Comparison of ENCODE assay signal across 8 mouse cellular contexts in genomic region chr2:73484561-73485235, GRCm38 (mm10). TPM values are rescaled to one million over a fixed set of nuclear protein-coding genes. Genes with fewer than 3 reads are reported as not detected.
DNase-seq lines count a peak whose midpoint lies in the region; ATAC-seq and TF ChIP-seq lines count a peak whose summit lies in the region.

No protein-coding gene starts in this region.

- H3K9me3 ChIP-seq in kidney, embryonic 16.5 days (ENCODE audit: low read length), result no peaks in the 10 kb centered on the region
- no peaks in the 10 kb centered on the region for H3K9me3 ChIP-seq in hindbrain, postnatal 0 days (ENCODE audit: low read length)
- no peaks in the 10 kb centered on the region for H3K9me3 ChIP-seq in megakaryocyte, embryonic 14.5 days

- no peak for DNase-seq in kidney, adult 8-10 months
- DNase-seq in hindbrain, postnatal 0 days (ENCODE audit: low spot score), result no peak
- DNase-seq in c-Kit-positive CD71-positive TER-119-positive erythroid progenitor cells, embryonic 14.5 days (ENCODE audit: low spot score), result no peak
- no peak for DNase-seq in cerebellum, adult 11-12 months

- H3K4me3 ChIP-seq in kidney, embryonic 16.5 days (ENCODE audit: low read length), result peak overlapping the region; percentile 32
- H3K4me3 ChIP-seq in brown adipose tissue, adult 24 weeks (ENCODE audit: insufficient read depth, low read depth, low read length), result peak overlapping the region; percentile 46
- H3K4me3 ChIP-seq in hindbrain, postnatal 0 days (ENCODE audit: low read length), result no peak overlapping the region
- peak overlapping the region; percentile 94 for H3K4me3 ChIP-seq in megakaryocyte, embryonic 14.5 days (replicated peaks)

- ATAC-seq in kidney, embryonic 16.5 days (ENCODE audit: low FRiP score, low TSS enrichment), result no peak; the same call in 1 of the 2 replicates
- ATAC-seq in hindbrain, postnatal 0 days, result no peak
- ATAC-seq in megakaryocyte-erythroid progenitor cell, adult 5-6 weeks (replicated peaks; ENCODE audit: low FRiP score, low TSS enrichment, poor library complexity, severe bottlenecking), result no peak

- no peaks in the 10 kb centered on the region for H3K36me3 ChIP-seq in kidney, embryonic 16.5 days (ENCODE audit: insufficient read depth, low read length)
- no peaks in the 10 kb centered on the region for H3K36me3 ChIP-seq in hindbrain, postnatal 0 days (ENCODE audit: insufficient read depth, low read length)
- H3K36me3 ChIP-seq in megakaryocyte, embryonic 14.5 days (replicated peaks; ENCODE audit: low read length), result peaks cover 59% of the 10 kb centered on the region

- H3K9ac ChIP-seq in kidney, embryonic 16.5 days (replicated peaks; ENCODE audit: low read length), result no peak overlapping the region; the same call in 1 of the 2 replicates
- no peak overlapping the region for H3K9ac ChIP-seq in hindbrain, postnatal 0 days (replicated peaks; ENCODE audit: low read length)

- TF ChIP-seq CTCF in hindbrain, postnatal 0 days (IDR thresholded peaks at IDR 0.05; ENCODE audit: low read depth), result no peak

- no peaks in the 10 kb centered on the region for H3K27me3 ChIP-seq in kidney, embryonic 16.5 days (ENCODE audit: insufficient read depth, low read length)
- no peaks in the 10 kb centered on the region for H3K27me3 ChIP-seq in hindbrain, postnatal 0 days (ENCODE audit: insufficient read depth, low read length)
- no peaks in the 10 kb centered on the region for H3K27me3 ChIP-seq in megakaryocyte, embryonic 14.5 days (replicated peaks)

- H3K4me1 ChIP-seq in kidney, embryonic 16.5 days (ENCODE audit: insufficient read depth, low read length), result peaks cover 8% of the 10 kb centered on the region
- peaks cover 14% of the 10 kb centered on the region for H3K4me1 ChIP-seq in brown adipose tissue, adult 24 weeks (ENCODE audit: control insufficient read depth, insufficient read depth, insufficient read length, low read length)
- no peaks in the 10 kb centered on the region for H3K4me1 ChIP-seq in hindbrain, postnatal 0 days (ENCODE audit: insufficient read depth, low read length)
- H3K4me1 ChIP-seq in megakaryocyte, embryonic 14.5 days, result peaks cover 84% of the 10 kb centered on the region

- H3K4me2 ChIP-seq in kidney, embryonic 16.5 days (replicated peaks; ENCODE audit: low read depth, low read length), result peak overlapping the region; percentile 39
- peak overlapping the region; percentile 30; the same call in 1 of the 2 replicates for H3K4me2 ChIP-seq in hindbrain, postnatal 0 days (ENCODE audit: low read depth, low read length)

- peak overlapping the region; percentile 64 for H3K27ac ChIP-seq in kidney, embryonic 16.5 days (ENCODE audit: low read length)
- peak overlapping the region; percentile 79 for H3K27ac ChIP-seq in brown adipose tissue, adult 24 weeks (replicated peaks; ENCODE audit: low read depth, low read length)
- H3K27ac ChIP-seq in hindbrain, postnatal 0 days, result no peak overlapping the region; the same call in 1 of the 2 replicates

- 33% methylated on average over 15 of the region's 15 CpGs for whole genome bisulfite sequencing in kidney, embryonic 16.5 days
- 69% methylated on average over 15 of the region's 15 CpGs for whole genome bisulfite sequencing in hindbrain, postnatal 0 days

RNA-seq across cellular contexts. Expression of gene Wipf1, which starts 44.8 kb away (rescaled TPM):
- 8.6 and 10.4 TPM in 2 replicates for polyA plus RNA-seq in kidney, embryonic 16.5 days (2015; fragmentation: Nextera tagmentation; extraction: Ambion mirVana)
- 7.1 and 8.0 TPM in 2 replicates for polyA plus RNA-seq in brown adipose tissue, adult 24 weeks (2012; ENCODE audit: insufficient read depth, insufficient read length, missing spikeins)
- total RNA-seq in hindbrain, postnatal 0 days (2014; rRNA removed), result 2.4 and 3.0 TPM in 2 replicates
- 2.6 TPM in 2 replicates for polyA plus RNA-seq in hindbrain, postnatal 0 days (2015; fragmentation: Nextera tagmentation; extraction: Ambion mirVana)
- polyA plus RNA-seq in megakaryocyte, embryonic 14.5 days (2012; ENCODE audit: insufficient read depth, low replicate concordance), result 310 and 704 TPM in 2 replicates
- total RNA-seq in megakaryocyte-erythroid progenitor cell, adult 5-6 weeks (2014; fragmentation: Nextera tagmentation), result 7.7 and 14.0 TPM in 2 replicates
- total RNA-seq in megakaryocyte-erythroid progenitor cell, adult 5-6 weeks (2017), result 3.9 and 9.6 TPM in 2 replicates

Comparison
In these comparisons a context has a peak if more than half of its experiments do, and no peak if none do; other contexts are left out.
1. RNA of gene Wipf1, which starts 44.8 kb away (polyA plus RNA-seq): 310 to 704 TPM in megakaryocyte, embryonic 14.5 days; 8.6 to 10.4 TPM in kidney, embryonic 16.5 days, 7.1 to 8.0 TPM in brown adipose tissue, adult 24 weeks and 2.6 TPM in hindbrain, postnatal 0 days; every median in the first group is over 10 times any median in the second.